Mouse (Mus musculus): Measurements from ENCODE around the gene Nrros.
A peak's percentile ranks its signal among the peaks of the same experiment; 100 is the strongest.
"Not testable (repeated sequence)": the region's sequence is repeated elsewhere in the genome, so short reads cannot be mapped to it uniquely, and the experiment has no call there.

Nrros gene

GRCm38 (mm10) chr16:32114968-32115695, 50.3 kb downstream of the Nrros start:
- peak; percentile 85 for DNase-seq (ENCODE audit: extremely low spot score)

DNA sequence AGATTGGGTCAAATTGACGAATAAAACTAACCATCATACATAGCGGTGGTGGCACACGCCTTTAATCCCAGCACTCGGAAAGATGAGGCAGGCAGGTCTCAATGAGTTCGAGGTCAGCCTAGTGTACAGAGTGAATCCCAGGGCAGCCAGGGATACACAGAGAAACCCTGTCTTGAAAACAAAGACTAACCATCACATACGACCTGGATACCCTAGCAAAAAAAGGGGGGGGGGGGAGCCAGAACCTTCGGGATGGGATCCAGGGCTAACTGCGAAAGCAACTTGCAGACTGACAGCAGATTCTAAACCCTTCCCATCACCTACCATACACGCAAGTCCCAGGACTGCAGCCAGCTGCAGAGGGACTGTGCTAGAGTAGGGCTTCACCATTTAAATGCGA, 51.0 kb downstream of the Nrros start:
- DNase-seq (ENCODE audit: extremely low spot score) = no peak

DNA sequence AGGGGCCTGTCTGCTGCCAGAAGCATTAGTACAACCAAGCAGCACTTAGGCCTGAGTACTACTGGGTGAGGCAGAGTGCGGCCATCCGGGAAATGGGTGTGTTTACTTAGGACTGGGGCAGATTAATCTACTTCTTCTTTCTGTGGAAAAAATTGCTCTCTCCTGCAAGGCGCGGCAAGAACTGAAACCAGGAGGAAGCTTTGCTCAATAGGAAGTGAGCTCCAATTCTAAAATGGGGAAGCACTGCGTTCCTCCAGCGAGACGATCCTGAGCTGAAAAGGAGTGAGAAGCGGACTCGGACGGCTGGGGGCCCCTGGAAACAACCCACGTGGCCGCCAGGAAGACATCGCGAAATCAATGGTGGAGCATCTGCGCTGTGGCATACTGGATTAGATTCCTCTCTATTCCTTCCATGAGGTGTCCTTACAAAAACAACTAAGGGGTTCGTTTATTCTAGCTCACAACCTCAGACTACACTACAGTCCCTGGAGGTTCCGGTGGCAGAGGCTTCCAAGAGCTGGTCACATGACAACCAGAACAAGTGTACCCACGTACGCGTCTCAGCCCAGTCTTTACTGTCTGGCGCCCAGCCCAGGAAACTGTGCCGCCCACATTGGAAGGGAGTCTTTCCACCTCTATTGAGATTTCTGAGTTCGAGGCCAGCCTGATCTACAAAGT, 51.7 kb downstream of the Nrros start:
- no peak for DNase-seq (ENCODE audit: extremely low spot score)

DNA sequence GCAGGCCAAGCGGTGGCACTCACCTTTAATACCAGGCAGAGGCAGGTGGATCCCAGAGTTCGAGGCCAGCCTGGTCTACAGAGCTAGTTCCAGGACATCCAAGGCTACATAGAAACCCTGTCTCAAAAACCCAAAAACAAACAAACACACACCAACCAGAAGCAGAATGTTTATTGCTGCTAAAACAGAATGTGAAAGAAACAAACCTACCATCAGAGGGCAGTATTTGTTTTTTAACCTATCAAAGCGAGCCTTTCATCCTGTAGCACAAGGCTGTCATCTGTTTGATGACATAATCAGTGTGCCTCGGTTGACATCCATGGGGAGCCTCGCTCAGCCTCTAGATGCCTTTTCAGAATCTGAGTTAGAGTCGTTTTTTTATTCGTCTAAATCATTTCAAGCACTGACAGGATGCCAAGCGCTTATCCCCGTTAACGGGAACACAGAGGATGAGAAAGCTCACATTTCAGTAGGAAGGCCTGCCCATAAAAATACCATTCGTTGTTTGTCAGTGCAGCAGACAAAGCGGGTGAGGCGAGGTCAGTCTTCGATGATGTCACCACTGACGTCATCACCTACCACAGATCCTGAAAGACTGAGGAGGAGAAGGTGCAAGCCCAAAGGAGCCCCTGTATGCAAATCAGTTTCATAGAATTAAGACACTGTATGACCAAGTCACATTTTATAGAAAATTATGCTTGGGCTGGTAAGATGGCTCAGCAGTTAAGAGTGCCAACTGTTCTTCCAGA, 54.3 kb downstream of the Nrros start:
- no peak for DNase-seq (ENCODE audit: extremely low spot score)

- no peak for DNase-seq (ENCODE audit: extremely low spot score)
These were observed 56.8 kb downstream of the Nrros start for GRCm38 (mm10) chr16:32108578-32108977.

DNA sequence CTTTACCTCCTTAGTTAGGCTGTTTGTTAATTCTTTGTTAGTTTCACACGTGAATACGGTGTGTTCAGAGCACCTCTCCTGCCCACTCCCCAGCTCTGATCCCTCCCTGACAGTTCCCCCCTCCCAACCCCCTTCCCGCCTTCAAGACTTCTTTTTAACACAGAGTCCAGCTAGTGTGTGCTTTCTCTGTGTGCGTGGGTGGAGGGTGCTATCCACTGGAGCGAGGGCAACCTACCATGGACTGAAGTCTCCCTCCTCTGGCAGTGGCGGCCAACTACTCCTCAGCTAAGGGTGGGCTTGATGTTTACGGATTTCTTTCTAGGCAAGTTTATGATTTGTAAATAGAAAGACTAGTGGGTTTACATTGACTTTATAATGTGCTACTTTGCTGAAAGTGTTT, 57.2 kb downstream of the Nrros start:
- DNase-seq (ENCODE audit: extremely low spot score) = no peak

GRCm38 (mm10) chr16:32107342-32108045, 57.9 kb downstream of the Nrros start:
- DNase-seq (ENCODE audit: extremely low spot score) = no peak

DNA sequence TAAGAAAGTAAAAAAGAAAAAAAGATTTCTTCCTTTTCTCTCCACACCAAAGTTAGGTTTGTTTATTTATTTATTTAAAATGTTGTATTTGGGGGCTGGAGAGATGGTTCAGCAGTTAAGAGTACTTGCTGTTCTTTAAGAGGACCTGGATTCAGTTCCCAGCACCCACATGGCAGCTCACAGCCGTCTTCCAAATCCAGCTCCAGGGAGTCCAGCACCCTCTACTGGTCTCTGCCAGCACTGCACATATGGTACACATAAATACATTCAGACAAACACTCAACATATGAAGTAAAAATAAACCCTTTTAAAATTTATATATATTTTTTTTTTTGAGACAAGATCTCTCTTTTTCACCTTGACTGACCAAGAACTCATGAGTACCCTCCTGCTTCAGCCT, 59.7 kb downstream of the Nrros start:
- no peak for DNase-seq (ENCODE audit: extremely low spot score)

- no peak for DNase-seq (ENCODE audit: extremely low spot score)
These were observed 63.1 kb downstream of the Nrros start for GRCm38 (mm10) chr16:32102295-32102694.

- DNase-seq (ENCODE audit: extremely low spot score) = peak; percentile 96
These were observed 65.7 kb downstream of the Nrros start, which contains the start of the genes Pigx and Cep19 for GRCm38 (mm10) chr16:32099638-32100150. Gene Pigx (minus strand): TSS chr16:32099740. Gene Cep19 (plus strand): TSS chr16:32099800.

GRCm38 (mm10) chr16:32098897-32099637, 66.3 kb downstream of the Nrros start:
- DNase-seq (ENCODE audit: extremely low spot score) = no peak

GRCm38 (mm10) chr16:32097757-32098156, 67.6 kb downstream of the Nrros start:
- DNase-seq (ENCODE audit: extremely low spot score) = not testable (repeated sequence)
